Mouse (Mus musculus) urinary bladder, adult 18-20 months (tissue): Measurements from ENCODE around the gene Dock4.
"Not testable (repeated sequence)": the region's sequence is repeated elsewhere in the genome, so short reads cannot be mapped to it uniquely, and the experiment has no call there.

Experiments used
- DNase-seq, 2 experiments: peaks; one replicate each; pipeline ENCODE4 v3.0.0; 2022; ENCODE audit warnings: low spot score in 2 of 2, mixed read lengths in 2 of 2

Dock4 gene

GRCm38 (mm10) chr12:40872716-40873115 lies 427.0 kb downstream of the Dock4 start:
- DNase-seq, result no peak

GRCm38 (mm10) chr12:40873267-40873666 lies 427.5 kb downstream of the Dock4 start:
- DNase-seq, result not testable (repeated sequence)

GRCm38 (mm10) chr12:40884976-40885375 lies 439.2 kb downstream of the Dock4 start:
- no peak for DNase-seq

GRCm38 (mm10) chr12:40885377-40885776 lies 439.6 kb downstream of the Dock4 start:
- DNase-seq, result no peak

GRCm38 (mm10) chr12:40887496-40887895 lies 441.7 kb downstream of the Dock4 start:
- DNase-seq, result no peak

- DNase-seq, result no peak
Measured at GRCm38 (mm10) chr12:40888261-40888791, 442.6 kb downstream of the Dock4 start.

GRCm38 (mm10) chr12:40888829-40889228 lies 443.1 kb downstream of the Dock4 start:
- no peak for DNase-seq

- no peak for DNase-seq
Measured at GRCm38 (mm10) chr12:40889534-40889933, 443.8 kb downstream of the Dock4 start.

GRCm38 (mm10) chr12:40891168-40891567 lies 445.4 kb downstream of the Dock4 start:
- DNase-seq, result no peak

- no peak for DNase-seq
Measured at GRCm38 (mm10) chr12:40893741-40894140, 448.0 kb downstream of the Dock4 start.

GRCm38 (mm10) chr12:40894695-40895094 lies 448.9 kb downstream of the Dock4 start:
- DNase-seq, result no peak
